Mouse (Mus musculus): ENCODE measurements around the gene Rgs11. TPM values are rescaled to one million over a fixed set of nuclear protein-coding genes. Genes with fewer than 3 reads are reported as not detected.

Gene Rgs11
- polyA plus RNA-seq, 1 experiment, result 3.1 TPM

- 34% methylated on average over 12 of the region's 12 CpGs for WGBS
- no peak for DNase-seq (ENCODE audit: low read depth, low spot score)
Measured at GRCm38 (mm10) chr17:26225150-26225549, 22.4 kb downstream of the Rgs11 start.

GRCm38 (mm10) chr17:26229776-26230175, 27.0 kb downstream of the Rgs11 start:
- no peak for DNase-seq (ENCODE audit: low read depth, low spot score)
- 84% methylated on average over 5 of the region's 5 CpGs for WGBS

GRCm38 (mm10) chr17:26231156-26231555, 28.4 kb downstream of the Rgs11 start:
- 80% methylated on average over 5 of the region's 5 CpGs for WGBS
- no peak for DNase-seq (ENCODE audit: low read depth, low spot score)

- WGBS, result 81% methylated on average over 8 of the region's 8 CpGs
- no peak for DNase-seq (ENCODE audit: low read depth, low spot score)
Measured at GRCm38 (mm10) chr17:26232863-26233262, 30.1 kb downstream of the Rgs11 start.

- no peak for DNase-seq (ENCODE audit: low read depth, low spot score)
- WGBS, result 40% methylated on average over 8 of the region's 8 CpGs
Measured at GRCm38 (mm10) chr17:26234386-26234785, 31.6 kb downstream of the Rgs11 start.

- no peak for DNase-seq (ENCODE audit: low read depth, low spot score)
Measured at GRCm38 (mm10) chr17:26235077-26235815, 32.5 kb downstream of the Rgs11 start.

GRCm38 (mm10) chr17:26237667-26238066, 34.9 kb downstream of the Rgs11 start:
- DNase-seq (ENCODE audit: low read depth, low spot score), result no peak
- WGBS, result 31% methylated on average over 10 of the region's 10 CpGs

More at GRCm38 (mm10) chr17:26235077-26235815, 32.5 kb downstream of the Rgs11 start:
- 23% methylated on average over 13 of the region's 13 CpGs for WGBS

- WGBS, result 34% methylated on average over 2 of the region's 2 CpGs
- no peak for DNase-seq (ENCODE audit: low read depth, low spot score)
Measured at GRCm38 (mm10) chr17:26239551-26239950, 36.8 kb downstream of the Rgs11 start.

- no peak for DNase-seq (ENCODE audit: low read depth, low spot score)
- WGBS, result 29% methylated on average over 6 of the region's 6 CpGs
Measured at GRCm38 (mm10) chr17:26240120-26240790, 37.5 kb downstream of the Rgs11 start.

- WGBS, result 28% methylated on average over 6 of the region's 6 CpGs
- DNase-seq (ENCODE audit: low read depth, low spot score), result no peak
Measured at GRCm38 (mm10) chr17:26240990-26241389, 38.2 kb downstream of the Rgs11 start.

GRCm38 (mm10) chr17:26243471-26244100, 40.8 kb downstream of the Rgs11 start:
- WGBS, result under 1% methylated on average over 32 of the region's 32 CpGs
- DNase-seq (ENCODE audit: low read depth, low spot score), result no peak

GRCm38 (mm10) chr17:26244101-26244841, 41.5 kb downstream of the Rgs11 start, which contains the start of gene Fam234a:
TSS of gene Fam234a (minus strand) at chr17:26244242.
- no peak for DNase-seq (ENCODE audit: low read depth, low spot score)
- WGBS, result 5% methylated on average over 33 of the region's 33 CpGs

- no peak for DNase-seq (ENCODE audit: low read depth, low spot score)
- WGBS, result 51% methylated on average over 4 of the region's 4 CpGs
Measured at GRCm38 (mm10) chr17:26251886-26252538, 49.3 kb downstream of the Rgs11 start.

- DNase-seq (ENCODE audit: low read depth, low spot score), result peak; percentile 97
- under 1% methylated on average over 43 of the region's 43 CpGs for WGBS
Measured at GRCm38 (mm10) chr17:26252539-26253251, 49.9 kb downstream of the Rgs11 start, which contains the start of gene Luc7l. TSS of gene Luc7l (plus strand) at chr17:26252896.

- WGBS, result 0% methylated on average over 24 of the region's 24 CpGs
- DNase-seq (ENCODE audit: low read depth, low spot score), result no peak
Measured at GRCm38 (mm10) chr17:26253399-26253798, 50.6 kb downstream of the Rgs11 start.

GRCm38 (mm10) chr17:26255313-26255712, 52.6 kb downstream of the Rgs11 start:
- no peak for DNase-seq (ENCODE audit: low read depth, low spot score)
- 92% methylated on average over 7 of the region's 7 CpGs for WGBS

All from large intestine, adult 2 months (tissue).